Mouse (Mus musculus) neural tube, embryonic 14.5 days (tissue): ENCODE data around the gene Kcnj11. TPM values are rescaled to one million over a fixed set of nuclear protein-coding genes. Genes with fewer than 3 reads are reported as not detected.

Source experiments
- ATAC-seq: fragments of 200-750 bp; cut with Nextera tagmentation; 2 replicates; pipeline ENCODE4 v1.8.0; 2017; ENCODE audit warnings: low read depth, mild to moderate bottlenecking, moderate TSS enrichment, moderate library complexity
- H3K27ac ChIP-seq: fragments of 300-500 bp; sonication (generic); 2 replicates; pipeline ENCODE4 v1.5.1; 2014; ENCODE audit warnings: low read depth, mild to moderate bottlenecking, control low read depth, low read length, moderate library complexity, mixed read lengths
- H3K27me3 ChIP-seq: fragments of 300-500 bp; sonication (generic); 2 replicates; pipeline ENCODE4 v1.6.1; 2014; ENCODE audit warnings: low read length; ENCODE audit not compliant: control insufficient read depth, insufficient read depth
- H3K36me3 ChIP-seq: fragments of 300-500 bp; sonication (generic); 2 replicates; pipeline ENCODE4 v1.6.1; 2014; ENCODE audit warnings: low read length, mixed read lengths; ENCODE audit not compliant: control insufficient read depth, insufficient read depth
- H3K4me1 ChIP-seq: fragments of 300-500 bp; sonication (generic); 2 replicates; pipeline ENCODE4 v1.6.1; 2014; ENCODE audit warnings: low read length; ENCODE audit not compliant: control insufficient read depth, insufficient read depth
- H3K4me2 ChIP-seq: fragments of 300-500 bp; sonication (generic); 2 replicates; pipeline ENCODE4 v1.6.1; 2014; ENCODE audit warnings: mild to moderate bottlenecking, low read depth, low read length, control low read depth
- H3K4me3 ChIP-seq: fragments of 300-500 bp; sonication (generic); 2 replicates; pipeline ENCODE4 v1.5.1; 2014; ENCODE audit warnings: low read depth, low read length, control low read depth, mixed read lengths
- H3K9ac ChIP-seq: fragments of 300-500 bp; sonication (generic); replicated peaks from 2 replicates; pipeline ENCODE4 v1.6.1; 2014; ENCODE audit warnings: low read depth, mild to moderate bottlenecking, control low read depth, low read length, mixed read lengths
- H3K9me3 ChIP-seq: fragments of 300-500 bp; sonication (generic); 2 replicates; pipeline ENCODE4 v1.6.1; 2016; ENCODE audit warnings: low read length; ENCODE audit not compliant: control insufficient read depth
- WGBS: fragments of 180-500 bp; shearing (Covaris S2); extraction: QIAGEN DNeasy Blood & Tissue Kit; methylation state at CpG from one replicate; pipeline ENCODE4 v1.1.7; 2014; 5-methylcytosine and 5-hydroxymethylcytosine counted together
- polyA plus RNA-seq: library from polyadenylated mRNA; unstranded; fragments of >200 nt; fragmentation: Nextera tagmentation; extraction: Ambion mirVana; gene quantifications from 2 replicates; pipeline ENCODE4 v1.2.1, GENCODE M21; 2014

Gene Kcnj11
- polyA plus RNA-seq, 1 experiment from 2014 or later = 1.7 TPM

GRCm38 (mm10) chr7:46076844-46077243 is 23.7 kb downstream of the Kcnj11 start:
- no peaks in the 10 kb centered on the region for H3K4me1 ChIP-seq
- no peak overlapping the region for H3K9ac ChIP-seq
- ATAC-seq = no peak
- no peak overlapping the region for H3K27ac ChIP-seq
- WGBS = 95% methylated on average over 7 of the region's 7 CpGs
- no peak overlapping the region for H3K4me3 ChIP-seq
- no peak overlapping the region for H3K4me2 ChIP-seq
- no peaks in the 10 kb centered on the region for H3K9me3 ChIP-seq
- H3K36me3 ChIP-seq = peaks cover 49% of the 10 kb centered on the region
- H3K27me3 ChIP-seq = no peaks in the 10 kb centered on the region

GRCm38 (mm10) chr7:46068831-46069230 is 31.7 kb downstream of the Kcnj11 start:
- H3K4me2 ChIP-seq = no peak overlapping the region
- no peak overlapping the region for H3K4me3 ChIP-seq
- WGBS = 95% methylated on average over 8 of the region's 8 CpGs
- H3K36me3 ChIP-seq = peaks cover 55% of the 10 kb centered on the region
- H3K27ac ChIP-seq = no peak overlapping the region
- H3K27me3 ChIP-seq = no peaks in the 10 kb centered on the region
- no peaks in the 10 kb centered on the region for H3K9me3 ChIP-seq
- ATAC-seq = no peak
- no peak overlapping the region for H3K9ac ChIP-seq
- no peaks in the 10 kb centered on the region for H3K4me1 ChIP-seq

GRCm38 (mm10) chr7:46063296-46063695 is 37.3 kb downstream of the Kcnj11 start:
- Histone ChIP-seq H3K4me1 (no peaks in the 10 kb centered on the region), H3K9ac (no peak overlapping the region), H3K27me3 (no peaks in the 10 kb centered on the region), H3K4me2 (no peak overlapping the region), H3K36me3 (peaks cover 33% of the 10 kb centered on the region), H3K4me3 (no peak overlapping the region), H3K9me3 (no peaks in the 10 kb centered on the region), H3K27ac (no peak overlapping the region)
- ATAC-seq = no peak
- 98% methylated on average over 6 of the region's 6 CpGs for WGBS

GRCm38 (mm10) chr7:46061614-46062013 is 39.0 kb downstream of the Kcnj11 start:
- Histone ChIP-seq H3K4me1 (no peaks in the 10 kb centered on the region), H3K9ac (no peak overlapping the region), H3K9me3 (no peaks in the 10 kb centered on the region), H3K4me3 (no peak overlapping the region), H3K4me2 (no peak overlapping the region), H3K27ac (no peak overlapping the region), H3K36me3 (peaks cover 33% of the 10 kb centered on the region), H3K27me3 (no peaks in the 10 kb centered on the region)
- WGBS = 98% methylated on average over 16 of the region's 16 CpGs
- ATAC-seq = no peak

- Histone ChIP-seq H3K4me3 (no peak overlapping the region), H3K4me2 (no peak overlapping the region), H3K36me3 (peaks cover 31% of the 10 kb centered on the region), H3K4me1 (no peaks in the 10 kb centered on the region), H3K9me3 (no peaks in the 10 kb centered on the region), H3K27me3 (no peaks in the 10 kb centered on the region), H3K27ac (no peak overlapping the region), H3K9ac (no peak overlapping the region)
- 95% methylated on average over 8 of the region's 8 CpGs for WGBS
- no peak for ATAC-seq
These were observed 39.9 kb downstream of the Kcnj11 start for GRCm38 (mm10) chr7:46060688-46061087.

- H3K4me2 ChIP-seq = no peak overlapping the region
- no peaks in the 10 kb centered on the region for H3K4me1 ChIP-seq
- no peaks in the 10 kb centered on the region for H3K27me3 ChIP-seq
- no peak for ATAC-seq
- no peaks in the 10 kb centered on the region for H3K9me3 ChIP-seq
- WGBS = 95% methylated on average over 11 of the region's 11 CpGs
- H3K9ac ChIP-seq = no peak overlapping the region
- H3K36me3 ChIP-seq = peaks cover 43% of the 10 kb centered on the region
- no peak overlapping the region for H3K27ac ChIP-seq
- H3K4me3 ChIP-seq = no peak overlapping the region
These were observed 41.7 kb downstream of the Kcnj11 start for GRCm38 (mm10) chr7:46058882-46059281.

- Histone ChIP-seq H3K27me3 (no peaks in the 10 kb centered on the region), H3K9ac (no peak overlapping the region), H3K27ac (no peak overlapping the region), H3K36me3 (peaks cover 44% of the 10 kb centered on the region), H3K4me2 (no peak overlapping the region), H3K9me3 (no peaks in the 10 kb centered on the region), H3K4me3 (no peak overlapping the region), H3K4me1 (no peaks in the 10 kb centered on the region)
- ATAC-seq = no peak
- 98% methylated on average over 3 of the region's 3 CpGs for WGBS
These were observed 47.0 kb downstream of the Kcnj11 start for GRCm38 (mm10) chr7:46053566-46053965.

GRCm38 (mm10) chr7:46052161-46052821 is 48.3 kb downstream of the Kcnj11 start:
- no peak overlapping the region for H3K27ac ChIP-seq
- H3K4me3 ChIP-seq = no peak overlapping the region
- no peaks in the 10 kb centered on the region for H3K27me3 ChIP-seq
- ATAC-seq = no peak
- no peak overlapping the region for H3K4me2 ChIP-seq
- 93% methylated on average over 4 of the region's 4 CpGs for WGBS
- H3K36me3 ChIP-seq = peaks cover 42% of the 10 kb centered on the region
- no peak overlapping the region for H3K9ac ChIP-seq
- H3K4me1 ChIP-seq = no peaks in the 10 kb centered on the region
- H3K9me3 ChIP-seq = no peaks in the 10 kb centered on the region

- Histone ChIP-seq H3K36me3 (peaks cover 49% of the 10 kb centered on the region), H3K4me1 (no peaks in the 10 kb centered on the region), H3K27ac (no peak overlapping the region), H3K4me2 (no peak overlapping the region), H3K9ac (no peak overlapping the region), H3K27me3 (no peaks in the 10 kb centered on the region), H3K4me3 (no peak overlapping the region), H3K9me3 (no peaks in the 10 kb centered on the region)
- WGBS = 79% methylated on average over 7 of the region's 7 CpGs
- no peak for ATAC-seq
These were observed 50.6 kb downstream of the Kcnj11 start for GRCm38 (mm10) chr7:46049981-46050380.
